Mouse (Mus musculus) intestine, embryonic 14.5 days (tissue): ENCODE measurements around the gene Satb2. TPM values are rescaled to one million over a fixed set of nuclear protein-coding genes. Genes with fewer than 3 reads are reported as not detected.

Source experiments
- ATAC-seq: fragments of 200-750 bp; cut with Nextera tagmentation; replicated peaks from 2 replicates; pipeline ENCODE4 v1.8.0; 2017; ENCODE audit warnings: low read depth, moderate number of reproducible peaks, moderate TSS enrichment, moderate library complexity; ENCODE audit not compliant: low FRiP score, low TSS enrichment
- DNase-seq: peaks from one replicate; pipeline ENCODE4 v3.0.0-alpha.2; 2018; ENCODE audit warnings: low spot score
- H3K27ac ChIP-seq: fragments of 300-500 bp; sonication (generic); 2 replicates; pipeline ENCODE4 v1.5.1; 2014; ENCODE audit warnings: low read depth, mild to moderate bottlenecking, control low read depth
- H3K27me3 ChIP-seq: fragments of 300-500 bp; sonication (generic); replicated peaks from 2 replicates; pipeline ENCODE4 v1.6.1; 2014; ENCODE audit warnings: low read length, control low read depth; ENCODE audit not compliant: control insufficient read depth, insufficient read depth
- H3K36me3 ChIP-seq: fragments of 300-500 bp; sonication (generic); 2 replicates; pipeline ENCODE4 v1.6.1; 2014; ENCODE audit warnings: low read length, control low read depth; ENCODE audit not compliant: control insufficient read depth, insufficient read depth
- H3K4me1 ChIP-seq: fragments of 300-500 bp; sonication (generic); replicated peaks from 2 replicates; pipeline ENCODE4 v1.6.1; 2014; ENCODE audit warnings: low read length, control low read depth, mixed read lengths; ENCODE audit not compliant: control insufficient read depth, insufficient read depth
- H3K4me2 ChIP-seq: fragments of 300-500 bp; sonication (generic); 2 replicates; pipeline ENCODE4 v1.6.1; 2014; ENCODE audit warnings: low read length
- H3K4me3 ChIP-seq: fragments of 300-500 bp; sonication (generic); 2 replicates; pipeline ENCODE4 v1.5.1; 2014; ENCODE audit warnings: low read depth, low read length, control low read depth, mixed read lengths
- H3K9ac ChIP-seq: fragments of 300-500 bp; sonication (generic); 2 replicates; pipeline ENCODE4 v1.6.1; 2014; ENCODE audit warnings: mild to moderate bottlenecking, low read length
- H3K9me3 ChIP-seq: fragments of 300-500 bp; sonication (generic); 2 replicates; pipeline ENCODE4 v1.6.1; 2016; ENCODE audit warnings: low read length, control low read depth; ENCODE audit not compliant: control insufficient read depth
- WGBS: fragments of 180-500 bp; shearing (Covaris S2); extraction: QIAGEN DNeasy Blood & Tissue Kit; methylation state at CpG from one replicate; pipeline ENCODE4 v1.1.7; 2014; 5-methylcytosine and 5-hydroxymethylcytosine counted together
- polyA plus RNA-seq: library from polyadenylated mRNA; unstranded; fragments of >200 nt; fragmentation: Nextera tagmentation; extraction: Ambion mirVana; gene quantifications from 2 replicates; pipeline ENCODE4 v1.2.1, GENCODE M21; 2014

Gene Satb2
- polyA plus RNA-seq, 1 experiment from 2014 or later, result 4.3 TPM

DNA sequence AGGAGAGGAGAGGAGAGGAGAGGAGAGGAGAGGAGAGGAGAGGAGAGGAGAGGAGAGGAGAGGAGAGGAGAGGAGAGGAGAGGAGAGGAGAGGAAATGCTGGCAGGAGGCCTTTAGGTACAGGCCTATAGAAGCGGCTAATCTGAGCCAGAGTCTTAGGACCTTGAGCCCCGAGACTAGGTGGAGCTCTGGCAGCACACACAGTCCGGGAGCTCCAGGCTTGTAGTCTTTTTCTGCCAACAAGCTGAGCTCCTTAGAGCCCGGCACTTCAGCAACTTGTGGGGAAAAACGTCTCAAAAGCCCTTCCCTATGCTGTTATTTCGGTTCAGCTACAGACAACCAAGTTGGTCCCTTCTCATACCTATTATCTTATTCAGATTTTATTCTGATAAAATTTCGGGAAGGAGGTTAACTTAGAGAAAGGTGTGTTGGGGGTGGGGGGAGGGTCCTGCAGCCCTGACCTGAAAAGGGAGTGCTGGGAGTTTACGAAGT is 4.7 kb upstream of the Satb2 start:
- DNase-seq, result no peak
- no peak overlapping the region for H3K4me3 ChIP-seq

DNA sequence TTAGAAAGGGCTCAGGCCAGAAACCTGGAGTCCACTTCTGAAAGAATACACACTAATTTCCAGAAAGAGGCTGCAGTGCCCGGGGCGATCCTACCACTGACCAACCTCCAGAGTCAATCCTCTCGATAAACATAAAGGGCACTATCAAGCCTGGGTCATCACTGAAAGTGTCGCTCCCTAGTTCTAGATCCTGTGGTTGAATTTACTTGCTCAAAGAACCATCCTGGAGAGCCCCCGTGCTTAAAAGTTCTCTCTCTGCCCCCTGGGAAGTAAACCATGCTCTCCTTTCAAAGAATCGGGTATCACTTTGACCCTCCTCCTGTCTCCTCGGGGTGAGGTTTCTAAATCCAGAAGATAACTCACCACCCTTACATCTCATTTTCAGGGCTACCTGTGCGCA is 4.2 kb upstream of the Satb2 start:
- Histone ChIP-seq H3K4me1 (peaks cover 6% of the 10 kb centered on the region; the same call in 1 of the 2 replicates), H3K9ac (no peak overlapping the region), H3K4me2 (no peak overlapping the region), H3K27ac (no peak overlapping the region), H3K36me3 (no peaks in the 10 kb centered on the region), H3K27me3 (peaks cover 80% of the 10 kb centered on the region), H3K9me3 (no peaks in the 10 kb centered on the region), H3K4me3 (no peak overlapping the region)
- WGBS, result 18% methylated on average over 8 of the region's 8 CpGs
- DNase-seq (no peak), ATAC-seq (no peak)

More for the DNA sequence above, 4.7 kb upstream of the Satb2 start:
- 12% methylated on average over 8 of the region's 8 CpGs for WGBS
- Histone ChIP-seq H3K27ac (no peak overlapping the region), H3K9ac (no peak overlapping the region), H3K4me1 (peaks cover 5% of the 10 kb centered on the region; the same call in 1 of the 2 replicates), H3K36me3 (no peaks in the 10 kb centered on the region), H3K27me3 (peaks cover 75% of the 10 kb centered on the region), H3K4me2 (no peak overlapping the region), H3K9me3 (no peaks in the 10 kb centered on the region)
- ATAC-seq, result no peak

DNA sequence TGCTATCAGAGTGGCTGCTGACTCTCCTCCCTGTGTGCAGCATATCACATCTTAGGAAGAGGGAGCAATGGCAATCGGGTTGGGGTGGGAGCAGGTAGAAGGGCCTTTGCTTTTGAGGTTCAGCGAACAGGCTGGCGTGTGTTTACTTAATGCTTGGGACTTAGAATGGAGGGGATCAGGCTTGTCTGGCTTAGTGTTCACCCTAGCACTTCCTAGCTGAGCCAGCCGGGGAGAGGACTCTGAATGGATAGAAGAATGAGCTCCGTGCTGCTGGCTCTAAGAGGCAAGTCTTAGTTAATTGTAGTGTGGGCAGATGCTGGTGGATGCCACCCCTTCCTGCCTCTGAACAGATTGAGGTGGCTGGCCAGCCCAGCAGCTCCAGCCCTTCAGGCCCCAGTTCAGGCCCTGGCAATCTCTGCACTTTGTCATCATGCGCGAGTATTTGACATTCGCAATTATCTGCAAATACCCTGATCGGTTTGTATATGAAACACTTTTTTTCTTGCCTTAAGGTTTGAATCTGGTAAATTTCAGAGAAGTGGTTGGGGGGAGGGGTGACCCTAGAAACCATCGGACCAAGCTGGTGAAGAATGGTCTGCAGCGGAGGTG is 3.6 kb upstream of the Satb2 start:
- Histone ChIP-seq H3K4me1 (peaks cover 9% of the 10 kb centered on the region; the same call in 1 of the 2 replicates), H3K9ac (no peak overlapping the region), H3K9me3 (no peaks in the 10 kb centered on the region), H3K27me3 (peaks cover 86% of the 10 kb centered on the region), H3K4me3 (no peak overlapping the region), H3K36me3 (no peaks in the 10 kb centered on the region), H3K4me2 (no peak overlapping the region), H3K27ac (no peak overlapping the region)
- peak; percentile 61 for DNase-seq
- 11% methylated on average over 11 of the region's 11 CpGs for WGBS
- no peak for ATAC-seq

DNA sequence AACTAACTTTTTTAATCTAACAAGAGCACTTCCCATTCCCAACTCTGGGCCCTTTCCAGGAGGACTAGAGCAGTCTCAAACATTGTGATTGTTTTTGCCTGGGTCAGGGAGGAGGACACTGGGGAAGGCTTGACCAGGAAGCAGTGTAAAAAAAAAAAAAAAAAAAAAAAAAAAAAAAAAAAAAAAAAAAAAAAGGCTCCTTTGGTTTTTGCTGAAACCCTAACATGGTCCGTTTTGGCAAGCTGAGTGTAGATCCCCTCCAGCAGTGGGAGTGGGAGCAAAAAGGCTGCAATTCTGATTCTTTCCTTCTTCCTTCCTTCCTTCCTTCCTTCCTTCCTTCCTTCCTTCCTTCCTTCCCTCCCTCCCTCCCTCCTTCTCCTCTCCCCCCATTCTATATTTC is 3.1 kb upstream of the Satb2 start:
- WGBS, result 0% methylated on average over 1 of the region's 1 CpGs
- Histone ChIP-seq H3K4me1 (peaks cover 13% of the 10 kb centered on the region; the same call in 1 of the 2 replicates), H3K9me3 (no peaks in the 10 kb centered on the region), H3K27ac (no peak overlapping the region), H3K4me2 (no peak overlapping the region), H3K9ac (no peak overlapping the region), H3K4me3 (no peak overlapping the region), H3K27me3 (peaks cover 92% of the 10 kb centered on the region), H3K36me3 (no peaks in the 10 kb centered on the region)
- DNase-seq (no peak), ATAC-seq (no peak)

DNA sequence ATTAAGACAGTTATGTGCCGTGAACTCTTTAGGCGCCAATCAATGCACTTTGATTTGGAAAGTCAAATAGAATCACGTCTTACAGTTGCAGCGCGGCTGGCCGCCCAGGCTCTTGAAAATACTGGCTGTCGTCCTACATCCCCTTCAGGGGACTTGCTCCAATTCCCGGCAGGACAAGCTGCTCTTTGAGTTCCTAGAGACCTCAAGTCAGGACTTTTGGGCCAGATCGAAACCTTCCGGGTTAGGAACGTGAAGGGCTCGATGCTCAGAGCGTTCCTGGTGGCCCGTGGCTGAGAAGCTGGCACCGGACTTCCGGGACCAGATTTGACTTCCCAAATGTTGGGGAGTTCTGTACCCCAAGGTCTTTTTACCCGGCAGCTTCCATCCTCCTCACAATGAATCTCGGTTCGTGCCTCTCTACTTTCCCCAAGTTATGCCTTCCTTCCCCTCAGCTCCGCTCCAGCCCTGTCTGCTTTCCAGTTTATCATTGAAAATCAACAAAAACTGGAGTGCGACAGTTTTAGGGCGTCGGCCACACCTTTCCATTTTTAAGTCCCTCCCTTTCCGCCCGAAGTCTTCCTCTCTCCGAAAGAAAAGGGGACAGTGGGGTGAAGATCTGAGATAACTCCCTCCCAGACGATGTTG is 2.3 kb upstream of the Satb2 start:
- peak; percentile 64 for DNase-seq
- Histone ChIP-seq H3K36me3 (no peaks in the 10 kb centered on the region), H3K4me1 (peaks cover 13% of the 10 kb centered on the region; the same call in 1 of the 2 replicates), H3K4me2 (peak overlapping the region; percentile 34), H3K9ac (no peak overlapping the region), H3K4me3 (peak overlapping the region; percentile 7), H3K27me3 (peaks cover 92% of the 10 kb centered on the region), H3K9me3 (no peaks in the 10 kb centered on the region), H3K27ac (no peak overlapping the region)
- 3% methylated on average over 27 of the region's 27 CpGs for WGBS
- no peak for ATAC-seq

DNA sequence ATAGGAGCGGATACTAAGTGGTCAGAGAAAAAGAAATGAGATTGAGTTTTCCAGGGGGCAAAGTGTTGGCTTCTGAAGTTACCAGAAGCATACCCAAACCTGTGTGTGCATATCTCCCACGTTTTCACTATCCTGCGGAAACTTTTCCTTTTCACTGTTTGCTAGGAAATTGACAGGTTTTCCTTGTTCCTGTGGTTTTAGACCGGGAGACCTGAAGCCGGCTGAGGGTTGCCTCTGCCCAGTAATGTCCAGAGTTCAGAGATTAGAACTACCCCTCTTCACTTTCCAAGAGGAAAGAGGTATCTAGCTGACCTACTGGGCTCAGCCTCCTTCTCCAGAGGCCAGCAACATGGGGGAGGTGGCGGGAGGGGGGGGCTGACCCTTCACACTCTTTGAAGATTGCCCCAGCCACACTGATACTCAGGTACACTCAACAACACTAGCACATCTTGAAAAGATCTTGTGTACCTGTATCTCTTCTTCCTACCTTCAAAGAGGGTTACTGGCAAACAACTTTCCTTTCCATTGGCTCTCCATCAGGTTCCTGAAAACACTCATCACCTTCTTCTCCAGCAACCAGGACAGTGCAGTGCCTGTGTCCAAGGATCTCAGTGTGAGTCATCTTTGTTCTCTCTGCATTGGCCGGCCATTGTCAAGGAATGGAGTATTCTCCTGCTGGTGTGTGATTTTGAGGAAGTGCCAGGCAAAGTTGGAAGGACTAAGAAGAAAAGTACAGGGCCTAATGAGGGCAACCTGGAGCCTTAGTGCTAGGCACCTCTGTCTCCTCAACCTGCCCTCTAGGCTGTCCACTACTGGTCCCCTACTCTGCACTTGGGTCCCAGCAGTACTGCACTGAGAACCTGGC is 1.3 kb upstream of the Satb2 start:
- peak; percentile 63 for DNase-seq

DNA sequence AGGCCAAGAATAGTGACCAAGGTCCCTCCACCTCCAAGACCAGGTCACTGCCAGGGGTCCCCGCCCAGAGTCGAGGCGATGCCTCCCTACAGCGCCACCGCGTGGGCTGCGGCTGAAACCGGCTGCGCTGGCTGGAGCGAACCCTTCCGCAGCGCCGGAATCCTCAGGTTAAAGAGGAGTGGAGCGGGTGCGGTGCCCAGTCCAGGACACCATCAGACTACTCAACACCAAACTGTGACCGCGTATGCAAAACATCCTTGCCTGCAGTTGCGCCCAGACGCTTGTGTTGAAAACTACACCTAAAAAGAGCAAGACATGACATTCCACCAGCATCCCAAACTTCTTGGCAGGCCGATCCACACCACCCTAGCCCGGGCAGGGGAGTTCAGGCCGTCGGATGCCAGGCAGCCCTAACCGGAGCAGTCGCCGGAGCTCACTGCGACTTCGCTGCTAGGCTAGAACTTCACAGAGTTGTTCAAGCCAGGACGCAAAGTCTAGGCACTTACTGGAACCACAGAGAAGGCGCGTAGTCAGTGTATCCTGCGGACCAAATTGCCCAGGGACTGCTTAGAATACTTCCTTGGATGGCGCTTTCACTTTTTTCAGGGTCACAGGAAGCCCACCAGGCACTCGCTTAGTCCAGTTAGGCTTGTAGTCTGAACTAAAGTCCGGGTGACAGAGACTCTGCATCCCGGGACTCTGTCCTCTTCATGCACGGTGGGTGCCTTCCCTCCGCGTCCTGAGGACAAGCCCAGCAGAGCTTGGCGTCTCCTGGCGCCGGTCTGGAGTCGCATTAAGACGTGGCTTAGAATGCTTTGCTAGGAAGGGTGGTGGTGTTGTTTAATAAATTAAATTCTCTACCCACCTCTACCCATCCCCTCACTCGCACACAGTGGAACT is 999 bp downstream of the Satb2 start:
- Histone ChIP-seq H3K27me3 (peaks cover 68% of the 10 kb centered on the region), H3K27ac (no peak overlapping the region), H3K4me1 (peaks cover 13% of the 10 kb centered on the region; the same call in 1 of the 2 replicates), H3K9me3 (no peaks in the 10 kb centered on the region), H3K9ac (no peak overlapping the region), H3K4me3 (peak overlapping the region; percentile 33), H3K4me2 (peak overlapping the region; percentile 42), H3K36me3 (no peaks in the 10 kb centered on the region)
- WGBS, result 3% methylated on average over 45 of the region's 45 CpGs
- DNase-seq (peak; percentile 89), ATAC-seq (peak; percentile 28; the same call in 1 of the 2 replicates)

More for the DNA sequence above, 1.3 kb upstream of the Satb2 start:
- H3K27me3 ChIP-seq, result peaks cover 89% of the 10 kb centered on the region
- peaks cover 13% of the 10 kb centered on the region; the same call in 1 of the 2 replicates for H3K4me1 ChIP-seq
- H3K36me3 ChIP-seq, result no peaks in the 10 kb centered on the region
- no peak overlapping the region for H3K27ac ChIP-seq
- peak overlapping the region; percentile 34; the same call in 1 of the 2 replicates for H3K4me2 ChIP-seq
- 16% methylated on average over 7 of the region's 7 CpGs for WGBS
- no peak for ATAC-seq
- H3K9ac ChIP-seq, result no peak overlapping the region
- H3K9me3 ChIP-seq, result no peaks in the 10 kb centered on the region
- H3K4me3 ChIP-seq, result no peak overlapping the region

DNA sequence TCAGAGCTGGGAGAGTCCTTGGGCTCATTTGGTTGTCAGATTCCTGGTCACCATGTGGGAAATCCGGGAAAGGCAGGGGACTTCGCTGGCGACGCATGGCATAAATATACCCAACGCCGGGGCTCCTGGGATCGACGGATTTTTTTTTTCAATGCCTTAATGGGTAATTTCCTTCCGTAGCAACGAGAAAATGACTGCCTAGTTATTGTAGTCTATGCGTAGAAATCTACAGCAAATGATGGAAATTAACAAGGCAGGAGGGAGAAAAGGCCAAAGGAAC is 1.7 kb downstream of the Satb2 start:
- H3K27ac ChIP-seq, result no peak overlapping the region
- H3K36me3 ChIP-seq, result no peaks in the 10 kb centered on the region
- H3K27me3 ChIP-seq, result peaks cover 62% of the 10 kb centered on the region
- no peaks in the 10 kb centered on the region for H3K9me3 ChIP-seq
- ATAC-seq, result no peak
- peaks cover 13% of the 10 kb centered on the region; the same call in 1 of the 2 replicates for H3K4me1 ChIP-seq
- peak overlapping the region; percentile 33 for H3K4me3 ChIP-seq
- H3K4me2 ChIP-seq, result peak overlapping the region; percentile 42
- no peak overlapping the region for H3K9ac ChIP-seq
- WGBS, result 4% methylated on average over 11 of the region's 11 CpGs
- no peak for DNase-seq
